ENCODE assay signal across 8 mouse cellular contexts in genomic region chr17:25014841-25015570, GRCm38 (mm10). TPM values are rescaled to one million over a fixed set of nuclear protein-coding genes. Genes with fewer than 3 reads are reported as not detected.
A peak's percentile ranks its signal among the peaks of the same experiment; 100 is the strongest.
DNase-seq lines count a peak whose midpoint lies in the region; TF ChIP-seq lines count a peak whose summit lies in the region.

No protein-coding gene starts in this region.

- no peak for TF ChIP-seq CTCF in liver, adult 2 months (IDR thresholded peaks at IDR 0.05; ENCODE audit: low read depth, low read length)

- peaks cover 8% of the 10 kb centered on the region; the same call in 1 of the 2 replicates for H3K36me3 ChIP-seq in liver, adult 2 months (ENCODE audit: control insufficient read depth, insufficient read depth, low read length)

- peaks cover 22% of the 10 kb centered on the region for H3K79me2 ChIP-seq in liver, adult 2 months (ENCODE audit: control insufficient read depth, insufficient read depth, low read length)

- DNase-seq in urinary bladder, postnatal 25 days (ENCODE audit: low spot score), result peak; percentile 38
- DNase-seq in urinary bladder, postnatal 10 days (ENCODE audit: low spot score), result no peak
- peak; percentile 7 for DNase-seq in embryo, embryonic 11.5 days (ENCODE audit: low read depth, low spot score)
- DNase-seq in gastrocnemius, postnatal 25 days, result peak; percentile 38
- DNase-seq in kidney, adult 11 months, result peak; percentile 46
- peak; percentile 57 for DNase-seq in liver, adult 2 months (ENCODE audit: extremely low read depth, low read depth, low spot score)
- DNase-seq in natural killer cell, adult 2 months (ENCODE audit: low spot score in 2 of 2), result peak; percentile 9 to 17
- peak; percentile 21 to 37 for DNase-seq in thymus, postnatal 10 days (ENCODE audit: low spot score in 2 of 2)

- no peaks in the 10 kb centered on the region for H3K27me3 ChIP-seq in liver, adult 2 months (ENCODE audit: control insufficient read depth, insufficient read depth, low read length)

- WGBS in liver, adult 2 months, result under 1% methylated on average over 39 of the region's 39 CpGs

- peak overlapping the region; percentile 76 for H3K9ac ChIP-seq in liver, adult 2 months (ENCODE audit: low read depth, low read length)

- no peak for TF ChIP-seq POLR2A in liver, adult 2 months (IDR thresholded peaks at IDR 0.05; ENCODE audit: extremely low read depth, insufficient read depth, low read length)

- H3K4me1 ChIP-seq in liver, adult 2 months (ENCODE audit: control insufficient read depth, insufficient read depth, low read length), result peaks cover 1% of the 10 kb centered on the region; the same call in 1 of the 2 replicates

- peak overlapping the region; percentile 62 for H3K27ac ChIP-seq in liver, adult 2 months (replicated peaks; ENCODE audit: insufficient read depth, low read depth, low read length)

- H3K4me3 ChIP-seq in liver, adult 2 months (ENCODE audit: insufficient read depth, low read depth, low read length), result peak overlapping the region; percentile 64

RNA-seq across cellular contexts. Expression of gene Cramp1l, which starts 0.6 kb away (rescaled TPM):
- total RNA-seq in gastrocnemius, postnatal 25 days (2021), result 1 to 10 TPM; 6.8 to 6.9 TPM
- 2.7 and 2.9 TPM in 2 replicates for total RNA-seq in liver, adult 2 months (2014; rRNA removed)
- polyA plus RNA-seq in liver, adult 2 months (2012; rRNA removed), result 4.2 and 6.5 TPM in 2 replicates

RNA-seq across cellular contexts. Expression of gene Ift140, which starts 0.9 kb away (rescaled TPM):
- total RNA-seq in gastrocnemius, postnatal 25 days (2021), result 1 to 10 TPM; 2.7 to 4.6 TPM
- total RNA-seq in liver, adult 2 months (2014; rRNA removed), result 4.6 and 5.4 TPM in 2 replicates
- polyA plus RNA-seq in liver, adult 2 months (2012; rRNA removed), result 3.4 and 3.6 TPM in 2 replicates

RNA-seq across cellular contexts. Expression of gene Jpt2, which starts 54.5 kb away (rescaled TPM):
- 1 to 10 TPM; 5.5 to 8.6 TPM for total RNA-seq in gastrocnemius, postnatal 25 days (2021)
- 29.0 and 34.3 TPM in 2 replicates for total RNA-seq in liver, adult 2 months (2014; rRNA removed)
- 12.1 and 12.2 TPM in 2 replicates for polyA plus RNA-seq in liver, adult 2 months (2012; rRNA removed)
